Mouse (Mus musculus) thymus, adult 2 months (tissue): ENCODE measurements around the gene Tcirg1.

ENCODE experiments used
- CTCF ChIP-seq: fragments of 200-500 bp; IDR thresholded peaks from 2 replicates; pipeline ENCODE4 v1.5.1; 2012; ENCODE audit warnings: mild to moderate bottlenecking, control low read depth, low read length, moderate library complexity, borderline replicate concordance; ENCODE audit not compliant: control insufficient read depth, poor library complexity, insufficient read depth; ENCODE audit errors: extremely low read depth
- POLR2A ChIP-seq: fragments of 200-500 bp; IDR thresholded peaks from 2 replicates; pipeline ENCODE4 v1.6.1; 2012; ENCODE audit warnings: mild to moderate bottlenecking, low read length, control low read depth, moderate library complexity; ENCODE audit not compliant: control insufficient read depth, poor library complexity, insufficient read depth; ENCODE audit errors: extremely low read depth

GRCm38 (mm10) chr19:3848207-3848808, 58.6 kb downstream of the Tcirg1 start:
- TF ChIP-seq POLR2A (no peak), CTCF (no peak)
